Mouse (Mus musculus): ENCODE measurements around the gene Atoh8. TPM values are rescaled to one million over a fixed set of nuclear protein-coding genes. Genes with fewer than 3 reads are reported as not detected.

The Atoh8 gene
- polyA plus RNA-seq, 1 experiment from 2014 or later, result 14.5 TPM

GRCm38 (mm10) chr6:72164321-72165275, 70.8 kb downstream of the Atoh8 start:
- H3K4me2 ChIP-seq (ENCODE audit: low read depth, low read length), result peak overlapping the region; percentile 21; the same call in 1 of the 2 replicates
- peaks cover 9% of the 10 kb centered on the region for H3K4me1 ChIP-seq (ENCODE audit: control insufficient read depth, insufficient read depth, low read length)
- no peak overlapping the region for H3K27ac ChIP-seq (ENCODE audit: low read length)
- 15% methylated on average over 20 of the region's 20 CpGs for WGBS
- H3K9me3 ChIP-seq (replicated peaks; ENCODE audit: control insufficient read depth, low read length), result no peaks in the 10 kb centered on the region
- no peaks in the 10 kb centered on the region for H3K27me3 ChIP-seq (ENCODE audit: control insufficient read depth, insufficient read depth, low read length)
- H3K4me3 ChIP-seq (ENCODE audit: low read length), result no peak overlapping the region
- peak overlapping the region; percentile 29; the same call in 1 of the 2 replicates for H3K9ac ChIP-seq (ENCODE audit: low read length)
- peak; percentile 77; the same call in 1 of the 2 replicates for ATAC-seq (replicated peaks; ENCODE audit: extremely low read depth, insufficient read depth, low FRiP score)
- no peaks in the 10 kb centered on the region for H3K36me3 ChIP-seq (ENCODE audit: control insufficient read depth, insufficient read depth)

- H3K36me3 ChIP-seq (ENCODE audit: control insufficient read depth, insufficient read depth), result no peaks in the 10 kb centered on the region
- peaks cover 9% of the 10 kb centered on the region for H3K4me1 ChIP-seq (ENCODE audit: control insufficient read depth, insufficient read depth, low read length)
- H3K27ac ChIP-seq (ENCODE audit: low read length), result peak overlapping the region; percentile 9; the same call in 1 of the 2 replicates
- 20% methylated on average over 19 of the region's 19 CpGs for WGBS
- H3K27me3 ChIP-seq (ENCODE audit: control insufficient read depth, insufficient read depth, low read length), result no peaks in the 10 kb centered on the region
- H3K4me3 ChIP-seq (ENCODE audit: low read length), result no peak overlapping the region; the same call in 1 of the 2 replicates
- H3K9ac ChIP-seq (ENCODE audit: low read length), result no peak overlapping the region
- H3K4me2 ChIP-seq (ENCODE audit: low read depth, low read length), result peak overlapping the region; percentile 43
- no peaks in the 10 kb centered on the region for H3K9me3 ChIP-seq (replicated peaks; ENCODE audit: control insufficient read depth, low read length)
- peak; percentile 72 for ATAC-seq (replicated peaks; ENCODE audit: extremely low read depth, insufficient read depth, low FRiP score)
Observed at GRCm38 (mm10) chr6:72162155-72162890, 73.1 kb downstream of the Atoh8 start.

DNA sequence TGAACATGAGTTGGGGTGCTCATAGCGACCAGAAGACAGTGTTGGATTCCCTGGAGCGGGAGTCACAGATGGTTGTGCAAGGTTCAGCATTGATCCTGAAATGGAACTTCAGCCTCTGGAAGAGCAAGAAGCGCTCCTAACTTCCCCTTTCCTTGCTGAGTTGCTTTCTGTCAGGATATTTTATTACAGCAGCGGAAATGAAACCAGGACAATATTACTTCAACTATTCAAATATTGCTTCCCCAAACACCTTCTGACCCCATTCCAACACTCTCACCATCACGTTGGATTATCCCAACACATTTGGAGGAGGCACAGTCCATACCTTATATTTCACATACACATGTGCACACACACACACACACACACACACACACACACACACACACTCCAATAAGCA, 73.6 kb downstream of the Atoh8 start:
- Histone ChIP-seq H3K4me3 (ENCODE audit: low read length) (no peak overlapping the region), H3K36me3 (ENCODE audit: control insufficient read depth, insufficient read depth) (no peaks in the 10 kb centered on the region), H3K9ac (ENCODE audit: low read length) (no peak overlapping the region), H3K4me2 (ENCODE audit: low read depth, low read length) (peak overlapping the region; percentile 43), H3K4me1 (ENCODE audit: control insufficient read depth, insufficient read depth, low read length) (peaks cover 9% of the 10 kb centered on the region), H3K27ac (ENCODE audit: low read length) (peak overlapping the region; percentile 9; the same call in 1 of the 2 replicates), H3K27me3 (ENCODE audit: control insufficient read depth, insufficient read depth, low read length) (no peaks in the 10 kb centered on the region), H3K9me3 (replicated peaks; ENCODE audit: control insufficient read depth, low read length) (no peaks in the 10 kb centered on the region)
- no peak for ATAC-seq (replicated peaks; ENCODE audit: extremely low read depth, insufficient read depth, low FRiP score)
- 75% methylated on average over 5 of the region's 5 CpGs for WGBS

- Histone ChIP-seq H3K9me3 (replicated peaks; ENCODE audit: control insufficient read depth, low read length) (no peaks in the 10 kb centered on the region), H3K27me3 (ENCODE audit: control insufficient read depth, insufficient read depth, low read length) (no peaks in the 10 kb centered on the region), H3K4me1 (ENCODE audit: control insufficient read depth, insufficient read depth, low read length) (peaks cover 9% of the 10 kb centered on the region), H3K4me2 (ENCODE audit: low read depth, low read length) (no peak overlapping the region), H3K9ac (ENCODE audit: low read length) (no peak overlapping the region), H3K36me3 (ENCODE audit: control insufficient read depth, insufficient read depth) (no peaks in the 10 kb centered on the region), H3K4me3 (ENCODE audit: low read length) (no peak overlapping the region), H3K27ac (ENCODE audit: low read length) (no peak overlapping the region)
- WGBS, result 80% methylated on average over 3 of the region's 3 CpGs
- no peak for ATAC-seq (replicated peaks; ENCODE audit: extremely low read depth, insufficient read depth, low FRiP score)
Observed at GRCm38 (mm10) chr6:72160991-72161390, 74.4 kb downstream of the Atoh8 start.

- H3K4me2 ChIP-seq (ENCODE audit: low read depth, low read length), result no peak overlapping the region
- H3K36me3 ChIP-seq (ENCODE audit: control insufficient read depth, insufficient read depth), result peaks cover 4% of the 10 kb centered on the region
- peaks cover 9% of the 10 kb centered on the region for H3K4me1 ChIP-seq (ENCODE audit: control insufficient read depth, insufficient read depth, low read length)
- no peak overlapping the region for H3K9ac ChIP-seq (ENCODE audit: low read length)
- WGBS, result 67% methylated on average over 10 of the region's 10 CpGs
- H3K27ac ChIP-seq (ENCODE audit: low read length), result no peak overlapping the region
- no peaks in the 10 kb centered on the region for H3K9me3 ChIP-seq (replicated peaks; ENCODE audit: control insufficient read depth, low read length)
- no peaks in the 10 kb centered on the region for H3K27me3 ChIP-seq (ENCODE audit: control insufficient read depth, insufficient read depth, low read length)
- no peak overlapping the region for H3K4me3 ChIP-seq (ENCODE audit: low read length)
- no peak for ATAC-seq (replicated peaks; ENCODE audit: extremely low read depth, insufficient read depth, low FRiP score)
Observed at GRCm38 (mm10) chr6:72159861-72160395, 75.4 kb downstream of the Atoh8 start.

DNA sequence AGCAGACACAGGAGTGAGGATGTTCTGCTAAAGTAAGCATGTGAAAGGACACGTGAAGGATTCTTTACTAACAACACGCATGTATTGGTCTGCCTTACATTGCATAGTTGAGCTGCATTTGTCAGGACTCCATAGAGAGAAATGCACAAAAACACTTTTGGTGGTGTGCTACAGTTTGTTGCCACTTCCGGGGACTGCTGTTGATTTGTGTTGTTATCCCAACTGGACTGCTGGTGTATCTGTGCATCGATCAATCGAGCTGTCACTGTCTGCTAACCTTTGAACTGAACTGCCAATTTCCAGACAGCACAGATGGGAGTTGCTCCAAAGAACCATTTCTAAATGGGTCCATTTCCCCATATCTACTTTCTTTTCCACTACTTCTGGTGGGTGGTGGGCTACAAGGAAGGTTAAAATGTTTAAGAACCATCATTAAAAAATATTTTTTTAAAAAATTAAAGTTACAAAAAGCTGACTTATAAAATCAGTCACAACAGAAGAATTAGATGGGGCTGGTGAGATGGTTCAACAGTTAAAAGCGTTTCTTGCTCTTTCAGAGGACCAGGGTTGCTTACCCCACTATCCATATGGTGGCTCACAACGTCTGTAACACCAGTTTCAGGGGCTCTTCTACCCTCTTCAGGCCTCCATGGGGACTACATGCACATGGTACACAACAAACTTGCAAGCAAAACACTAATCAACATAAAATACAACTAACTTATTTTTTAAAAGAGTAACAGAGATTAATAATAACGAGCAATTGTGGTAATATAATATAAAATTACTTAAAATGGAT, 76.2 kb downstream of the Atoh8 start:
- Histone ChIP-seq H3K4me3 (ENCODE audit: low read length) (no peak overlapping the region), H3K27ac (ENCODE audit: low read length) (no peak overlapping the region), H3K36me3 (ENCODE audit: control insufficient read depth, insufficient read depth) (peaks cover 5% of the 10 kb centered on the region), H3K27me3 (ENCODE audit: control insufficient read depth, insufficient read depth, low read length) (no peaks in the 10 kb centered on the region), H3K4me1 (ENCODE audit: control insufficient read depth, insufficient read depth, low read length) (peaks cover 7% of the 10 kb centered on the region; the same call in 1 of the 2 replicates), H3K9me3 (replicated peaks; ENCODE audit: control insufficient read depth, low read length) (no peaks in the 10 kb centered on the region), H3K4me2 (ENCODE audit: low read depth, low read length) (no peak overlapping the region), H3K9ac (ENCODE audit: low read length) (no peak overlapping the region)
- ATAC-seq (replicated peaks; ENCODE audit: extremely low read depth, insufficient read depth, low FRiP score), result no peak
- WGBS, result 82% methylated on average over 8 of the region's 8 CpGs

Other genes starting within 250 kb of the Atoh8 start
- gene St3gal5, start 138.0 kb downstream of the Atoh8 start, polyA plus RNA-seq (2015; fragmentation: Nextera tagmentation; extraction: Ambion mirVana), result 36.6 and 44.5 TPM in 2 replicates
- gene Sftpb, start 69.0 kb upstream of the Atoh8 start, polyA plus RNA-seq (2015; fragmentation: Nextera tagmentation; extraction: Ambion mirVana), result 2.9 and 27.8 TPM in 2 replicates
- gene Usp39, start 109.6 kb upstream of the Atoh8 start, polyA plus RNA-seq (2015; fragmentation: Nextera tagmentation; extraction: Ambion mirVana), result 26.3 and 27.3 TPM in 2 replicates
- gene 0610030E20Rik, start 111.7 kb upstream of the Atoh8 start, polyA plus RNA-seq (2015; fragmentation: Nextera tagmentation; extraction: Ambion mirVana), result 16.0 TPM in 2 replicates
- gene Tmem150a, start 119.9 kb upstream of the Atoh8 start, polyA plus RNA-seq (2015; fragmentation: Nextera tagmentation; extraction: Ambion mirVana), result 12.9 and 13.8 TPM in 2 replicates
- gene Rnf181, start 131.4 kb upstream of the Atoh8 start, polyA plus RNA-seq (2015; fragmentation: Nextera tagmentation; extraction: Ambion mirVana), result 92.2 and 93.6 TPM in 2 replicates
- 40.1 and 46.0 TPM in 2 replicates for gene Vamp5, start 144.9 kb upstream of the Atoh8 start, polyA plus RNA-seq (2015; fragmentation: Nextera tagmentation; extraction: Ambion mirVana)
- gene Vamp8, start 155.1 kb upstream of the Atoh8 start, polyA plus RNA-seq (2015; fragmentation: Nextera tagmentation; extraction: Ambion mirVana), result 134 and 139 TPM in 2 replicates
- gene Ggcx, start 178.7 kb upstream of the Atoh8 start, polyA plus RNA-seq (2015; fragmentation: Nextera tagmentation; extraction: Ambion mirVana), result 28.9 and 29.5 TPM in 2 replicates
- gene Mat2a, start 204.0 kb upstream of the Atoh8 start, polyA plus RNA-seq (2015; fragmentation: Nextera tagmentation; extraction: Ambion mirVana), result 305 and 318 TPM in 2 replicates

Measured in heart, embryonic 16.5 days (tissue).